Mouse (Mus musculus) adrenal gland, postnatal 10 days (tissue): ENCODE results near the gene Slc22a5. TPM values are rescaled to one million over a fixed set of nuclear protein-coding genes. Genes with fewer than 3 reads are reported as not detected.

Experiments used
- DNase-seq: peaks from one replicate; pipeline ENCODE4 v3.0.0; 2021; ENCODE audit warnings: mixed read lengths
- total RNA-seq, 2 experiments: library from RNA; stranded (reverse); gene quantifications; 2 replicates each; pipeline ENCODE4 v1.2.3; 2021

Gene Slc22a5
- total RNA-seq, 2 experiments from 2014 or later: 33.7 to 40.7 TPM

GRCm38 (mm10) chr11:53841514-53841913, 49.9 kb downstream of the Slc22a5 start:
- no peak for DNase-seq

GRCm38 (mm10) chr11:53839663-53840642, 51.5 kb downstream of the Slc22a5 start:
- peak; percentile 47 for DNase-seq

- DNase-seq: no peak
Observed at GRCm38 (mm10) chr11:53839147-53839546, 52.3 kb downstream of the Slc22a5 start.

GRCm38 (mm10) chr11:53837731-53838130, 53.7 kb downstream of the Slc22a5 start:
- no peak for DNase-seq

- DNase-seq: no peak
Observed at GRCm38 (mm10) chr11:53835379-53836010, 56.0 kb downstream of the Slc22a5 start.

GRCm38 (mm10) chr11:53825409-53825808, 66.1 kb downstream of the Slc22a5 start:
- no peak for DNase-seq

- DNase-seq: no peak
Observed at GRCm38 (mm10) chr11:53821945-53822338, 69.5 kb downstream of the Slc22a5 start.

- no peak for DNase-seq
Observed at GRCm38 (mm10) chr11:53821230-53821944, 70.1 kb downstream of the Slc22a5 start.

- no peak for DNase-seq
Observed at GRCm38 (mm10) chr11:53820516-53821170, 70.8 kb downstream of the Slc22a5 start.

- no peak for DNase-seq
Observed at GRCm38 (mm10) chr11:53819511-53819910, 71.9 kb downstream of the Slc22a5 start.

GRCm38 (mm10) chr11:53818794-53819193, 72.7 kb downstream of the Slc22a5 start:
- peak; percentile 37 for DNase-seq

GRCm38 (mm10) chr11:53816841-53817375, 74.6 kb downstream of the Slc22a5 start:
- DNase-seq: no peak

- DNase-seq: peak; percentile 37
Observed at GRCm38 (mm10) chr11:53814810-53815209, 76.7 kb downstream of the Slc22a5 start.

Other genes starting within 250 kb of the Slc22a5 start
- gene Rad50, start 184.3 kb downstream of the Slc22a5 start, total RNA-seq: 10 to 100 TPM; 12.6 to 16.8 TPM
- not detected for gene Il5, start 170.9 kb downstream of the Slc22a5 start, total RNA-seq
- 10 to 100 TPM; 20.0 to 36.7 TPM for gene Irf1, start 121.6 kb downstream of the Slc22a5 start, total RNA-seq
- 1 to 10 TPM in 1 of 2 experiments, not detected in 1; 1.2 TPM for gene Gm17334, start 118.5 kb downstream of the Slc22a5 start, total RNA-seq
- 1 to 10 TPM; 5.7 to 7.9 TPM for gene Gm12216, start 32.4 kb downstream of the Slc22a5 start, total RNA-seq
- gene Slc22a21, start 88.7 kb upstream of the Slc22a5 start, total RNA-seq: 1 to 10 TPM; 4.4 to 5.8 TPM
- 1 to 10 TPM; 3.3 to 4.2 TPM for gene Slc22a4, start 136.4 kb upstream of the Slc22a5 start, total RNA-seq
- gene Pdlim4, start 177.4 kb upstream of the Slc22a5 start, total RNA-seq: 10 to 100 TPM; 14.3 to 23.9 TPM
- 10 to 100 TPM; 18.6 to 20.1 TPM for gene P4ha2, start 208.4 kb upstream of the Slc22a5 start, total RNA-seq